Mouse (Mus musculus): ENCODE results near the gene Olfr482.

Gene Olfr482

DNA sequence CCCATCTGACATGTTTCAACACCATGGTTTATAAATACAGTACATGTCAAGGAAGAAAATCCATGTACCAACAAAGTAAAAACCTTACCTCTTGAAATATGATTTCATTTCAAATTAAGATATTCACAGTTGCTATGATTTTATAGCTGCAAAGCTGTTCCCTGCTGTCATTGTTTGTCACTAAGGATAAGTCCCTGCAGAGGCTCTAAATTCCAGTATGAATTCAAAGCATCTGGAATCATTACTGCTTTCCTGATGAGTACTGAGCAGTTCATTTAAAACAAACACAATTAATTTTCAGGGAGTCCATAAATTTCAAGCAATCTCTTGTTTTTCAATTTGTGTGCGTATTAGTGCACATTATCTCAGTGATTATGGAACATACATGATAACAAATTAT is at the start of gene Olfr482:
Gene Olfr482, minus strand, starts transcription at position 101 of the 400 bp plus-strand sequence.
- DNase-seq (ENCODE audit: extremely low read depth, low read depth, low spot score) = no peak

GRCm38 (mm10) chr7:108127349-108127748 is 30.0 kb upstream of the Olfr482 start, which contains the start of gene Olfr484:
Olfr484 (minus strand) TSS chr7:108127449.
- no peak for DNase-seq (ENCODE audit: extremely low read depth, low read depth, low spot score)

DNA sequence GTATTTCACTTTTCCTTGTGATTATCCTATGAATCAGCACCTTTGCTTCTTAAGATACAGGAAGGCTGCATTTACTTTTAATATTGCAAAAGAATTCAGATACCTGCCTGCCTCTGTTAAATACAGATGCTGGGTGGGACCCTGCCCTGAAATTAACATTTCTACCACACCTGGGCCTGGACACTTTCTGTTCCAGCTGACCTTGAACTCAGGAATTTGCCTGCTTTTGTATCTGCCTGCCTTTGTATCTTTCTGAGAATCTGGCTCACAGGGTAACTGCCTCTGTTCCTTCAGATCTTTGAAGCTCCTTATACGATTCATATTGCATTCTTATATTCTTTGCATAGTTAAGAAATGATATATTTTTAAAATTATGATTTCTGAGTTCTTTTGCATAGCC is 24.0 kb upstream of the Olfr482 start:
- DNase-seq (ENCODE audit: extremely low read depth, low read depth, low spot score) = no peak

- no peak for DNase-seq (ENCODE audit: extremely low read depth, low read depth, low spot score)
Measured at GRCm38 (mm10) chr7:108120681-108121080, 23.3 kb upstream of the Olfr482 start.

DNA sequence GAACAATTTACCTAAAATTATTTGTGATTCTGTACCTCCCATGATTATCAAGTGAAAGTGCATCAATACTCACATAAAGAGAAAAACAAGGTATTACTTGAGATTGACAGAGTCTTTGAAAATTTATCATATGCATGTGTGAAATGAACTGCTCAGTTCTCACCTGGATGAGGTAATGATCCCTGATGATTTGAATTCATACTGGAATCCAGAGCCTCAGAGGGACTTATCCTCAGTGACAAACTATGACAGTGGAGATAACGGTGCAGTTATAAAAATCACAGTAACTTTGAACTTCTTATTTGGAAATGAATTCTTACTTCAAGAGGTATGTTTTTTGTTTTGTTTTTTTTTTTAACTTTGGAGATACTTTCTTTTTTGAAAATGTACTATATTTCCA is 3.2 kb upstream of the Olfr482 start, which contains the start of gene Olfr483:
Gene Olfr483, plus strand, starts transcription at position 301 of the 400 bp plus-strand sequence.
- no peak for DNase-seq (ENCODE audit: extremely low read depth, low read depth, low spot score)

DNA sequence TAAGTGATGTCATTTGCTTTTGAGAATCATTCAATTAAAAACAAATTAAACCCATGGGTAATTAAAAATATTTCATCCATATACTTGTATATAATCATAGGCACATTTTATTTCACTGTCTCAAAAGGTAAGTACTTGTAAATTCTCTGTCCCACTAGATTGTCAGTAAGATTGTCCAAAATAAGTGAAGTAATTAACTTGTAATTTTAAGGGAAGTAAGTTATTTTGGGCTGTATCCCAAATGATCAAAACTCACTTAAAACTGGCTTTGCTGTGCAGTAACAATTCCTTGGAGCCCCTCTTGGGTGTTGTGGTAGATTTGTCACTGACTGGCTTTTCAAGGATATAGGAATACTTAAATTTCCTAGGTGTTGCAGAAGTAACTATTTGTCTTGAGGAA is 17.8 kb downstream of the Olfr482 start, which contains the start of gene Olfr481:
Gene Olfr481, plus strand, starts transcription at position 301 of the 400 bp plus-strand sequence.
- no peak for DNase-seq (ENCODE audit: extremely low read depth, low read depth, low spot score)

DNA sequence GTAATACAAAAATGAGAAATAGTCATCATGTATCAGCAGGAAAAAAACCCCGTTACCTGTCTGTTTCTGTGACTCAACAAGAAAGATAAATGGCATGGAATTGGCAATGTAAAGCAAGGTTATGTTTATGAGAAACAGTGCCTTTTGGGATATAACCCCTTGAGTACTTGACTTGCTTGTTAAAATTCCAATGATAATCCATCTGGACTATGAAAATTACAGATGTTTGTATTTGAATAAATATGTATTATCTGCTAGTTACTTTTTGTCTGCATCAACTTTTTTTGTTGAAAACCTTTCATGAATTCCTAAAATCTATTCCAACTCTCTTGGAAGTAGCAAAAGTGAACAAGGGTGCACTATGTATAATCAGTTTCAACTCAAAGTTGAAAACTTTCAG is 30.1 kb downstream of the Olfr482 start, which contains the start of gene Olfr480:
Gene Olfr480, minus strand, starts transcription at position 101 of the 400 bp plus-strand sequence.
- DNase-seq (ENCODE audit: extremely low read depth, low read depth, low spot score) = no peak

DNA sequence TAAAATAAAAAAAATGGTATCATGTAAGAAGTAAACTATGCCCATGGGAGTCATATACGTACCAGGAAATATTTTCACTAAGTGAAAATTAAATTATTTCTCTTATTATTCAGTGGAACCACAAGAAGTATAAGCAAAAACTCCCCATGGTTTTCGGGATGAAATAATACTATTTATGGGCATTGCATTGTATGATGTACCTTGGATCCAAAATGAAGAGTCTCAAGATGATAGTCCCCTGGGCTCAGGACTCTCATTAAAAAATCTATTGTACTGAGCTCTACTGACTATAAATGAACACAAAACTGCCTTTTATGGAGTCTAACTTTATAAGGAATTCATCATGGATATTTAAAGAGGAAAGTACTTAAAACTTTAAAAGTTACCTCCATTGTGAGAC is 47.0 kb downstream of the Olfr482 start, which contains the start of gene Olfr479:
Gene Olfr479, plus strand, starts transcription at position 301 of the 400 bp plus-strand sequence.
- DNase-seq (ENCODE audit: extremely low read depth, low read depth, low spot score) = no peak
